Mouse (Mus musculus) testis, adult 2 months (tissue): ENCODE results near the gene Cntn5. TPM values are rescaled to one million over a fixed set of nuclear protein-coding genes. Genes with fewer than 3 reads are reported as not detected.

Experiments
- H3K27ac ChIP-seq: fragments of 200-500 bp; 2 replicates; pipeline ENCODE4 v1.5.1; 2012; ENCODE audit warnings: low read depth, low read length; ENCODE audit not compliant: control insufficient read depth, insufficient read depth
- H3K27me3 ChIP-seq: fragments of 200-500 bp; 2 replicates; pipeline ENCODE4 v1.6.1; 2012; ENCODE audit warnings: mild to moderate bottlenecking, low read length, moderate library complexity; ENCODE audit not compliant: control insufficient read depth, insufficient read depth
- H3K36me3 ChIP-seq: fragments of 200-500 bp; 2 replicates; pipeline ENCODE4 v1.6.1; 2012; ENCODE audit warnings: mild to moderate bottlenecking, low read length; ENCODE audit not compliant: control insufficient read depth, insufficient read depth
- H3K4me1 ChIP-seq: fragments of 200-500 bp; 2 replicates; pipeline ENCODE4 v1.6.1; 2012; ENCODE audit warnings: low read length; ENCODE audit not compliant: control insufficient read depth, insufficient read depth
- H3K4me3 ChIP-seq: fragments of 200-500 bp; 2 replicates; pipeline ENCODE4 v1.5.1; 2012; ENCODE audit warnings: low read depth, mild to moderate bottlenecking, low read length, moderate library complexity, mixed read lengths; ENCODE audit not compliant: control insufficient read depth
- CTCF ChIP-seq: fragments of 200-500 bp; IDR thresholded peaks from 2 replicates; pipeline ENCODE4 v1.5.1; 2012; ENCODE audit warnings: low read depth, mild to moderate bottlenecking, inconsistent platforms, low read length, moderate library complexity; ENCODE audit not compliant: control insufficient read depth, insufficient read depth, insufficient replicate concordance
- POLR2A ChIP-seq: fragments of 200-500 bp; IDR thresholded peaks from 2 replicates; pipeline ENCODE4 v1.6.1; 2012; ENCODE audit warnings: low read depth, mild to moderate bottlenecking, inconsistent platforms, low read length, moderate library complexity; ENCODE audit not compliant: control insufficient read depth
- polyA plus RNA-seq: library from polyadenylated mRNA; depleted of rRNA; stranded (reverse); fragments of >200 nt; gene quantifications from 2 replicates; pipeline ENCODE4 v1.2.3, GENCODE M21; 2012

Gene Cntn5
- polyA plus RNA-seq, 1 experiment: 0.53 TPM

DNA sequence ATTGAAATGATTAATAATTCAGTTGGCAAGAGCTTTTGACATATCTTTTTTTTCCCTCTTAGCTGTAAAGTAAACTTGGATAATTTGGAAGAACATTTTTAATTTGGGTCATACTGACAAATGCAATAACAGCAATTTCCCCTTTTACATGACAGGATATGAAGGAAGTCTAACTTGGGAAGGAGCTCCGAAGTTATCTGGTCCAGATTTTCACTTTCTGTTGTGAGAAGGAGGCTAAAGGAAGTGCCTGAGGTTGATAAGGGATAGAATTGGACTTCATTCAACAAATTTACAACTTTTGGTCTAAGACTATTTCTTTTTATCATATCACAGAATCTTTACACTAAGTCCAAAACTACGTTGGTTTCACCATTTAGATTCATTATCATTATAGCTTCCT lies 1074.3 kb downstream of the Cntn5 start:
- Histone ChIP-seq H3K27me3 (no peaks in the 10 kb centered on the region), H3K36me3 (no peaks in the 10 kb centered on the region), H3K27ac (no peak overlapping the region), H3K4me1 (no peaks in the 10 kb centered on the region), H3K4me3 (no peak overlapping the region)
- no peak for TF ChIP-seq POLR2A
- TF ChIP-seq CTCF: no peak

DNA sequence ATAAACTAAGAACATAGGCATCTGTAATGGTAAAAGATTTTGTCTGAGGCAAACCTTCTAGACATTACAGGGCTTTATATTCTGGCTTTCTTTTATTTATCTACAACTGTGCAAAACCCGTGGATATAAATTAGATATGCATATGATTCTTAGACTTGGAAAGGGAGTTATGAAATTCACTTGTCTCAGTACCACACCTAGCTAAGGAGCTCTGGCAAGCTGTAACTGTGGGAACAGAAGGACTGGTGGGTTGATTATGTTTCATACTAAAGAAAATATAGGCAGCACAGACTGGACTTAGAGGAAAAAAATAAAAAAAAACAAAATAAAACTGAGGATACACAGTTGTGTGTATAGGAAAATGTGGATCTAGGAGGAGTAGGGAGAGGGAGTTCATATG lies 1084.6 kb downstream of the Cntn5 start:
- Histone ChIP-seq H3K4me3 (no peak overlapping the region), H3K27me3 (no peaks in the 10 kb centered on the region), H3K36me3 (no peaks in the 10 kb centered on the region), H3K4me1 (no peaks in the 10 kb centered on the region), H3K27ac (no peak overlapping the region)
- no peak for TF ChIP-seq CTCF
- no peak for TF ChIP-seq POLR2A

DNA sequence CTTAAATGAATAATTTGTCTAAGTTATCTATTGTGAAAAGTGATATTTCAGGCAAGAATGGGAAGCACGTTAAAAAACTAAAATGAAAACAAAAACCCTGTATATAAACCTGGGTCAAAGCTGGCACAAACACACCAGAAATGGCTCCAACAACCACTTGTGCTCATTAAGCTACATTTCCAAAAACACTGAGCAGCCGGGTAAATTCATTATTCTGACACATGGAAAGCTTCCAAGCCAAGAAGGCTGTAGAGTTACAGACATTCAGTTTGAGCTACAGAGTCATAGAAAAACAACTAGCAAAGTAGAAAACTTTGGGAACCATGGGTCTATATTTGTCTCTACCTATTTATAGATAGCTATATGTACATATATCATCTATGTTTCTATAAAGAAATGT lies 1087.1 kb downstream of the Cntn5 start:
- Histone ChIP-seq H3K4me1 (no peaks in the 10 kb centered on the region), H3K27ac (no peak overlapping the region), H3K27me3 (no peaks in the 10 kb centered on the region), H3K36me3 (no peaks in the 10 kb centered on the region), H3K4me3 (no peak overlapping the region)
- TF ChIP-seq POLR2A: no peak
- TF ChIP-seq CTCF: no peak

- no peak overlapping the region for H3K4me3 ChIP-seq
- H3K27ac ChIP-seq: no peak overlapping the region
- no peaks in the 10 kb centered on the region for H3K36me3 ChIP-seq
- no peaks in the 10 kb centered on the region for H3K4me1 ChIP-seq
- TF ChIP-seq POLR2A (no peak), CTCF (no peak)
- H3K27me3 ChIP-seq: no peaks in the 10 kb centered on the region
These were observed 1105.0 kb downstream of the Cntn5 start for GRCm38 (mm10) chr9:9799546-9799945.

DNA sequence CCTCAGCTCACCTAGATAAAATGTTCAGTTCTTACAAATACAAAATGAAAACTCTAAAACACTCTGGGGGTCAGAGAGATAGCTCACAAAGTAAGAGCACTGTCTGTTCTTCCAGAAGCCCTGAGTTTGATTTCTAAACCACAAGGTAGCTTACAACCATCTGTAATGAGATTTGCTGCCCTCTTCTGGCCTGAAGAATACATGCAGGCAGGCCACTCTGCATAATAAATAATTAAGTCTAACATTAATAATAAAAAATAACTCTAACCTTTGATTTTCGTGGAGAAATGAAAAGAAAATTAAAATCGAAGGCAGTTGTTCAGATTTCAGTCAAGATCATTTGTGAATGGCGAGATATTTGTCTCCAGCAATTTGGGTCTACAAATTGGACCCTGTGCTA lies 1120.9 kb downstream of the Cntn5 start:
- Histone ChIP-seq H3K4me3 (no peak overlapping the region), H3K27me3 (no peaks in the 10 kb centered on the region), H3K27ac (no peak overlapping the region), H3K36me3 (no peaks in the 10 kb centered on the region), H3K4me1 (no peaks in the 10 kb centered on the region)
- no peak for TF ChIP-seq POLR2A
- TF ChIP-seq CTCF: no peak

GRCm38 (mm10) chr9:9781157-9781884 lies 1123.3 kb downstream of the Cntn5 start:
- H3K4me3 ChIP-seq: no peak overlapping the region
- H3K36me3 ChIP-seq: no peaks in the 10 kb centered on the region
- no peaks in the 10 kb centered on the region for H3K4me1 ChIP-seq
- TF ChIP-seq POLR2A (no peak), CTCF (no peak)
- H3K27ac ChIP-seq: no peak overlapping the region
- H3K27me3 ChIP-seq: no peaks in the 10 kb centered on the region

- H3K36me3 ChIP-seq: no peaks in the 10 kb centered on the region
- H3K27me3 ChIP-seq: no peaks in the 10 kb centered on the region
- TF ChIP-seq CTCF: no peak
- TF ChIP-seq POLR2A: no peak
- no peaks in the 10 kb centered on the region for H3K4me1 ChIP-seq
- H3K27ac ChIP-seq: no peak overlapping the region
- H3K4me3 ChIP-seq: no peak overlapping the region
These were observed 1124.9 kb downstream of the Cntn5 start for GRCm38 (mm10) chr9:9779646-9780045.

- Histone ChIP-seq H3K4me3 (no peak overlapping the region), H3K27ac (no peak overlapping the region), H3K4me1 (no peaks in the 10 kb centered on the region), H3K27me3 (no peaks in the 10 kb centered on the region), H3K36me3 (no peaks in the 10 kb centered on the region)
- TF ChIP-seq POLR2A: no peak
These were observed 1133.8 kb downstream of the Cntn5 start for GRCm38 (mm10) chr9:9770777-9771176.
